Mouse (Mus musculus): ENCODE measurements at regions not wholly inside any gene's neighbourhood (a gene's known extent, or its start where the extent isn't known, plus 50 kb on each side); places are given as distances from the start of the nearest gene placed in this dataset.

GRCm38 (mm10) chr14:95493154-95493553 lies 387.9 kb upstream of the 4921530L21Rik start:
- 89% methylated on average over 3 of the region's 3 CpGs for WGBS
- no peak overlapping the region for H3K27ac ChIP-seq (ENCODE audit: low read depth)
- TF ChIP-seq CTCF (IDR thresholded peaks at IDR 0.05; ENCODE audit: low read depth) (no peak), EP300 (IDR thresholded peaks at IDR 0.05; ENCODE audit: low read depth) (no peak)

GRCm38 (mm10) chr14:95493958-95494357 lies 387.1 kb upstream of the 4921530L21Rik start:
- WGBS = 63% methylated on average over 2 of the region's 2 CpGs
- DNase-seq (ENCODE audit: low spot score) = no peak
- no peak overlapping the region for H3K9ac ChIP-seq (replicated peaks; ENCODE audit: low read depth, low read length)
- ATAC-seq (ENCODE audit: insufficient read depth, low read depth) = no peak
- no peak overlapping the region for H3K27ac ChIP-seq (ENCODE audit: low read depth)
- H3K4me2 ChIP-seq (ENCODE audit: low read depth, low read length) = no peak overlapping the region
- no peaks in the 10 kb centered on the region for H3K4me1 ChIP-seq (ENCODE audit: control insufficient read depth, insufficient read depth)
- no peaks in the 10 kb centered on the region for H3K27me3 ChIP-seq (ENCODE audit: control insufficient read depth, insufficient read depth, low read length)
- no peaks in the 10 kb centered on the region for H3K9me3 ChIP-seq (replicated peaks; ENCODE audit: control insufficient read depth, low read length)
- H3K36me3 ChIP-seq (replicated peaks; ENCODE audit: control insufficient read depth, insufficient read depth, low read length) = no peaks in the 10 kb centered on the region
- no peak overlapping the region for H3K4me3 ChIP-seq (ENCODE audit: low read depth, low read length)
- TF ChIP-seq CTCF (IDR thresholded peaks at IDR 0.05; ENCODE audit: low read depth) (no peak), EP300 (IDR thresholded peaks at IDR 0.05; ENCODE audit: low read depth) (no peak)

More at GRCm38 (mm10) chr14:95493154-95493553, 387.9 kb upstream of the 4921530L21Rik start:
- Histone ChIP-seq H3K4me3 (ENCODE audit: low read depth, low read length) (no peak overlapping the region), H3K4me1 (ENCODE audit: control insufficient read depth, insufficient read depth) (no peaks in the 10 kb centered on the region), H3K4me2 (ENCODE audit: low read depth, low read length) (no peak overlapping the region), H3K27me3 (ENCODE audit: control insufficient read depth, insufficient read depth, low read length) (no peaks in the 10 kb centered on the region), H3K9ac (replicated peaks; ENCODE audit: low read depth, low read length) (no peak overlapping the region), H3K9me3 (replicated peaks; ENCODE audit: control insufficient read depth, low read length) (no peaks in the 10 kb centered on the region), H3K36me3 (replicated peaks; ENCODE audit: control insufficient read depth, insufficient read depth, low read length) (no peaks in the 10 kb centered on the region)
- ATAC-seq (ENCODE audit: insufficient read depth, low read depth) (no peak), DNase-seq (ENCODE audit: low spot score) (no peak)

GRCm38 (mm10) chr14:95515072-95515471 lies 366.0 kb upstream of the 4921530L21Rik start:
- 67% methylated on average over 1 of the region's 1 CpGs for WGBS
- Histone ChIP-seq H3K4me1 (ENCODE audit: control insufficient read depth, insufficient read depth) (no peaks in the 10 kb centered on the region), H3K4me2 (ENCODE audit: low read depth, low read length) (no peak overlapping the region), H3K4me3 (ENCODE audit: low read depth, low read length) (no peak overlapping the region), H3K9me3 (replicated peaks; ENCODE audit: control insufficient read depth, low read length) (no peaks in the 10 kb centered on the region), H3K9ac (replicated peaks; ENCODE audit: low read depth, low read length) (no peak overlapping the region), H3K27ac (ENCODE audit: low read depth) (no peak overlapping the region), H3K27me3 (ENCODE audit: control insufficient read depth, insufficient read depth, low read length) (no peaks in the 10 kb centered on the region), H3K36me3 (replicated peaks; ENCODE audit: control insufficient read depth, insufficient read depth, low read length) (no peaks in the 10 kb centered on the region)
- ATAC-seq (ENCODE audit: insufficient read depth, low read depth) = no peak
- no peak for DNase-seq (ENCODE audit: low spot score)
- TF ChIP-seq CTCF (IDR thresholded peaks at IDR 0.05; ENCODE audit: low read depth) (no peak), EP300 (IDR thresholded peaks at IDR 0.05; ENCODE audit: low read depth) (no peak)

GRCm38 (mm10) chr14:95518837-95519236 lies 362.2 kb upstream of the 4921530L21Rik start:
- no peak for ATAC-seq (ENCODE audit: insufficient read depth, low read depth)
- no peaks in the 10 kb centered on the region for H3K9me3 ChIP-seq (replicated peaks; ENCODE audit: control insufficient read depth, low read length)
- H3K36me3 ChIP-seq (replicated peaks; ENCODE audit: control insufficient read depth, insufficient read depth, low read length) = no peaks in the 10 kb centered on the region
- TF ChIP-seq CTCF (IDR thresholded peaks at IDR 0.05; ENCODE audit: low read depth) (no peak), EP300 (IDR thresholded peaks at IDR 0.05; ENCODE audit: low read depth) (no peak)
- no peak overlapping the region for H3K27ac ChIP-seq (ENCODE audit: low read depth)
- H3K4me1 ChIP-seq (ENCODE audit: control insufficient read depth, insufficient read depth) = no peaks in the 10 kb centered on the region
- H3K4me2 ChIP-seq (ENCODE audit: low read depth, low read length) = no peak overlapping the region
- H3K9ac ChIP-seq (replicated peaks; ENCODE audit: low read depth, low read length) = no peak overlapping the region
- WGBS = 62% methylated on average over 1 of the region's 1 CpGs
- H3K27me3 ChIP-seq (ENCODE audit: control insufficient read depth, insufficient read depth, low read length) = no peaks in the 10 kb centered on the region
- no peak overlapping the region for H3K4me3 ChIP-seq (ENCODE audit: low read depth, low read length)
- no peak for DNase-seq (ENCODE audit: low spot score)

GRCm38 (mm10) chr14:95543863-95544262 lies 337.2 kb upstream of the 4921530L21Rik start:
- Histone ChIP-seq H3K9me3 (replicated peaks; ENCODE audit: control insufficient read depth, low read length) (no peaks in the 10 kb centered on the region), H3K27me3 (ENCODE audit: control insufficient read depth, insufficient read depth, low read length) (no peaks in the 10 kb centered on the region), H3K27ac (ENCODE audit: low read depth) (no peak overlapping the region), H3K9ac (replicated peaks; ENCODE audit: low read depth, low read length) (no peak overlapping the region), H3K36me3 (replicated peaks; ENCODE audit: control insufficient read depth, insufficient read depth, low read length) (no peaks in the 10 kb centered on the region), H3K4me2 (ENCODE audit: low read depth, low read length) (no peak overlapping the region), H3K4me1 (ENCODE audit: control insufficient read depth, insufficient read depth) (no peaks in the 10 kb centered on the region), H3K4me3 (ENCODE audit: low read depth, low read length) (no peak overlapping the region)
- ATAC-seq (ENCODE audit: insufficient read depth, low read depth) (no peak), DNase-seq (ENCODE audit: low spot score) (no peak)
- TF ChIP-seq CTCF (IDR thresholded peaks at IDR 0.05; ENCODE audit: low read depth) (no peak), EP300 (IDR thresholded peaks at IDR 0.05; ENCODE audit: low read depth) (no peak)

GRCm38 (mm10) chr14:95591075-95591474 lies 290.0 kb upstream of the 4921530L21Rik start:
- H3K36me3 ChIP-seq (replicated peaks; ENCODE audit: control insufficient read depth, insufficient read depth, low read length) = no peaks in the 10 kb centered on the region
- H3K4me3 ChIP-seq (ENCODE audit: low read depth, low read length) = no peak overlapping the region
- no peak overlapping the region for H3K9ac ChIP-seq (replicated peaks; ENCODE audit: low read depth, low read length)
- 68% methylated on average over 3 of the region's 3 CpGs for WGBS
- DNase-seq (ENCODE audit: low spot score) = no peak
- no peaks in the 10 kb centered on the region for H3K9me3 ChIP-seq (replicated peaks; ENCODE audit: control insufficient read depth, low read length)
- no peaks in the 10 kb centered on the region for H3K27me3 ChIP-seq (ENCODE audit: control insufficient read depth, insufficient read depth, low read length)
- no peak overlapping the region for H3K27ac ChIP-seq (ENCODE audit: low read depth)
- no peaks in the 10 kb centered on the region for H3K4me1 ChIP-seq (ENCODE audit: control insufficient read depth, insufficient read depth)
- ATAC-seq (ENCODE audit: insufficient read depth, low read depth) = no peak
- TF ChIP-seq EP300 (IDR thresholded peaks at IDR 0.05; ENCODE audit: low read depth) = no peak
- no peak for TF ChIP-seq CTCF (IDR thresholded peaks at IDR 0.05; ENCODE audit: low read depth)
- H3K4me2 ChIP-seq (ENCODE audit: low read depth, low read length) = no peak overlapping the region

Data from heart, postnatal 0 days (tissue).